Mouse (Mus musculus) heart, embryonic 15.5 days (tissue): ENCODE results near the gene Cd19. TPM values are rescaled to one million over a fixed set of nuclear protein-coding genes. Genes with fewer than 3 reads are reported as not detected.

ENCODE experiments used
- microRNA-seq: library from miRNA; unstranded; fragments of <30 nt; microRNA quantifications from one replicate; pipeline ENCODE4, GENCODE M21; 2016
- polyA plus RNA-seq: library from polyadenylated mRNA; unstranded; fragments of >200 nt; fragmentation: Nextera tagmentation; extraction: Ambion mirVana; gene quantifications from 2 replicates; pipeline ENCODE4 v1.2.1, GENCODE M21; 2015

Cd19 gene
- polyA plus RNA-seq, 1 experiment from 2014 or later: not detected

Small RNAs within 50 kb of the gene (microRNA-seq; reads per million reads assigned to microRNA genes)
- not detected for gene Mir7058

Other genes with a start within 250 kb of the Cd19 start
- gene Xpo6, start 214.4 kb downstream of the Cd19 start, polyA plus RNA-seq: 21.9 and 35.4 TPM in 2 replicates
- gene Sbk1, start 142.3 kb downstream of the Cd19 start, polyA plus RNA-seq: 11.2 and 16.4 TPM in 2 replicates
- 4.3 and 22.6 TPM in 2 replicates for gene Lat, start 45.3 kb downstream of the Cd19 start, polyA plus RNA-seq
- gene Spns1, start 37.4 kb downstream of the Cd19 start, polyA plus RNA-seq: 36.0 and 46.3 TPM in 2 replicates
- 1.4 and 2.6 TPM in 2 replicates for gene Nfatc2ip, start 18.2 kb downstream of the Cd19 start, polyA plus RNA-seq
- gene Rabep2, start 13.9 kb upstream of the Cd19 start, polyA plus RNA-seq: 16.3 and 22.8 TPM in 2 replicates
- 0.72 and 1.8 TPM in 2 replicates for gene Atp2a1, start 48.2 kb upstream of the Cd19 start, polyA plus RNA-seq
- 37.1 and 45.2 TPM in 2 replicates for gene Sh2b1, start 60.5 kb upstream of the Cd19 start, polyA plus RNA-seq
- gene Tufm, start 72.5 kb upstream of the Cd19 start, polyA plus RNA-seq: 170 and 182 TPM in 2 replicates
- gene Atxn2l, start 88.5 kb upstream of the Cd19 start, polyA plus RNA-seq: 31.0 and 42.0 TPM in 2 replicates
- gene Eif3c, start 151.5 kb upstream of the Cd19 start, polyA plus RNA-seq: 114 and 119 TPM in 2 replicates
- gene Apobr, start 170.1 kb upstream of the Cd19 start, polyA plus RNA-seq: 0.34 and 0.81 TPM in 2 replicates
- gene Cln3, start 170.9 kb upstream of the Cd19 start, polyA plus RNA-seq: 17.6 and 20.7 TPM in 2 replicates
- 0.13 and 0.23 TPM in 2 replicates for gene Il27, start 180.1 kb upstream of the Cd19 start, polyA plus RNA-seq
- gene Nupr1, start 216.0 kb upstream of the Cd19 start, polyA plus RNA-seq: 14.2 and 19.8 TPM in 2 replicates
- 21.0 and 33.5 TPM in 2 replicates for gene Sgf29, start 234.4 kb upstream of the Cd19 start, polyA plus RNA-seq